Mouse (Mus musculus) G1E (cell line): Measurements from ENCODE around the gene Tac2. TPM values are rescaled to one million over a fixed set of nuclear protein-coding genes. Genes with fewer than 3 reads are reported as not detected.

Experiments
- ATAC-seq: 2 replicates; pipeline ENCODE4 v1.8.0; 2016; ENCODE audit warnings: mild to moderate bottlenecking; ENCODE audit not compliant: insufficient number of reproducible peaks, poor library complexity, low FRiP score, severe bottlenecking; ENCODE audit errors: extremely low read depth
- DNase-seq: peaks from one replicate; pipeline ENCODE4 v3.0.0; 2012; ENCODE audit warnings: low spot score
- H3K27me3 ChIP-seq: 2 replicates; pipeline ENCODE4 v1.6.1; 2012; ENCODE audit warnings: mild to moderate bottlenecking, low read length, inconsistent platforms; ENCODE audit not compliant: insufficient read depth
- H3K36me3 ChIP-seq: replicated peaks from 2 replicates; pipeline ENCODE3; 2012; ENCODE audit warnings: mild to moderate bottlenecking, inconsistent platforms
- H3K4me1 ChIP-seq: 2 replicates; pipeline ENCODE4 v1.6.1; 2012; ENCODE audit warnings: low read depth, low read length, inconsistent platforms, mixed read lengths; ENCODE audit not compliant: insufficient read depth
- H3K4me3 ChIP-seq: 2 replicates; pipeline ENCODE4 v1.5.1; 2012; ENCODE audit warnings: low read depth, mild to moderate bottlenecking, inconsistent platforms, low read length, moderate library complexity, mixed read lengths
- H3K9me3 ChIP-seq: replicated peaks from 2 replicates; pipeline ENCODE4 v1.6.1; 2012; ENCODE audit warnings: inconsistent platforms
- CTCF ChIP-seq: IDR thresholded peaks from 2 replicates; pipeline ENCODE4 v1.5.1; 2012; ENCODE audit warnings: low read depth, low read length, inconsistent platforms, mixed read lengths
- GATA1 ChIP-seq: IDR thresholded peaks from 2 replicates; pipeline ENCODE4 v1.6.1; 2012; ENCODE audit warnings: borderline replicate concordance, low read length, inconsistent platforms, mixed read lengths
- GATA2 ChIP-seq: IDR thresholded peaks from 2 replicates; pipeline ENCODE4 v1.6.1; 2012; ENCODE audit warnings: low read depth, low read length, inconsistent platforms, borderline replicate concordance
- POLR2AphosphoS5 ChIP-seq: IDR thresholded peaks from 2 replicates; pipeline ENCODE4 v1.6.1; 2012; ENCODE audit warnings: low read depth, low read length, inconsistent platforms; ENCODE audit not compliant: insufficient replicate concordance
- TAL1 ChIP-seq: conservative IDR thresholded peaks from 2 replicates; pipeline ENCODE4 v1.6.1; 2012; ENCODE audit warnings: low read depth, low read length, inconsistent platforms, mixed read lengths
- polyA plus RNA-seq: library from polyadenylated mRNA; stranded (reverse); fragments of >175 nt; gene quantifications from 2 replicates; pipeline ENCODE4 v1.2.3, GENCODE M21; 2012
- total RNA-seq, 2 experiments: library from RNA; stranded (forward) in 1 of 2; stranded (reverse) in 1 of 2; fragments of 200-1000 nt in 1 of 2; fragments of >200 nt in 1 of 2; fragmentation: Nextera tagmentation in 1 of 2; gene quantifications; 2 replicates each; pipeline ENCODE4 v1.2.3; 2014 to 2017

Gene Tac2
- total and polyA plus RNA-seq, 3 experiments: not detected

DNA sequence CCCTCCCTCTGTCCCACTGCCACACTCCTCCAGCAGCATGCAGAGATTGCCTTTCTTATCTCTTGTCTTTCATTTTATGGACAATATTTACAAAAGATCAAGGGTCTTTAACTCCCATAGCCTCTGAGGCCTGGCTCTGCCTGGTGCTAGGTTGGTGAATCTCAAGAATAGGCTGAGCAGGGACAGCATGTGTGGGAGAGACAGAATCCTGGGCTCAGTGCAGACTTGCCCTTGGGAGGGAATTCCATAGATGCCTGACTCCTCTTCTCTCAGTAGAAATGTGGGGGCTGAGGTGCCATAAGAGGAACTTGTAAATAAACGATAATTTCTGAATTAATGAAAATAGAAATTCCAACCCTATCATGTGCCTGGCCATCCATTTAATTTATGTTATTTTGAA, 42.3 kb downstream of the Tac2 start:
- ATAC-seq (no peak), DNase-seq (no peak)
- no peak for TF ChIP-seq POLR2AphosphoS5
- TF ChIP-seq TAL1: no peak
- TF ChIP-seq GATA1: no peak
- no peak for TF ChIP-seq CTCF
- no peak for TF ChIP-seq GATA2
- Histone ChIP-seq H3K36me3 (no peaks in the 10 kb centered on the region), H3K4me1 (no peaks in the 10 kb centered on the region), H3K27me3 (peaks cover 18% of the 10 kb centered on the region), H3K4me3 (no peak overlapping the region), H3K9me3 (no peaks in the 10 kb centered on the region)

GRCm38 (mm10) chr10:127776011-127776410, 51.7 kb downstream of the Tac2 start, which contains the start of gene Rdh9:
Gene Rdh9 (plus strand): TSS chr10:127776386.
- TF ChIP-seq POLR2AphosphoS5: no peak
- no peak for TF ChIP-seq CTCF
- no peak for TF ChIP-seq GATA1
- TF ChIP-seq TAL1: no peak
- TF ChIP-seq GATA2: no peak
- ATAC-seq (no peak), DNase-seq (no peak)
- Histone ChIP-seq H3K36me3 (no peaks in the 10 kb centered on the region), H3K4me3 (no peak within 1 kb of the TSS), H3K27me3 (peaks cover 8% of the 10 kb centered on the region), H3K9me3 (no peaks in the 10 kb centered on the region), H3K4me1 (no peaks in the 10 kb centered on the region)

Other genes with a start within 250 kb of the Tac2 start
- 1.2 TPM in 1 of 2 replicates, not detected in the other for gene Stac3, start 222.8 kb upstream of the Tac2 start, total RNA-seq (2014; fragmentation: Nextera tagmentation)
- 0.60 and 0.93 TPM in 2 replicates for gene Stac3, start 222.8 kb upstream of the Tac2 start, total RNA-seq (2017)
- 0.07 and 0.17 TPM in 2 replicates for gene Stac3, start 222.8 kb upstream of the Tac2 start, polyA plus RNA-seq
- gene Ndufa4l2, start 209.5 kb upstream of the Tac2 start, total RNA-seq (2014; fragmentation: Nextera tagmentation): 976 and 1,076 TPM in 2 replicates
- 238 and 262 TPM in 2 replicates for gene Ndufa4l2, start 209.5 kb upstream of the Tac2 start, total RNA-seq (2017)
- 1,245 and 1,719 TPM in 2 replicates for gene Ndufa4l2, start 209.5 kb upstream of the Tac2 start, polyA plus RNA-seq
- gene Shmt2, start 202.0 kb upstream of the Tac2 start, total RNA-seq (2014; fragmentation: Nextera tagmentation): 338 and 343 TPM in 2 replicates
- 238 and 271 TPM in 2 replicates for gene Shmt2, start 202.0 kb upstream of the Tac2 start, total RNA-seq (2017)
- gene Shmt2, start 202.0 kb upstream of the Tac2 start, polyA plus RNA-seq: 622 and 702 TPM in 2 replicates
- gene Nxph4, start 189.9 kb upstream of the Tac2 start, total RNA-seq (2014; fragmentation: Nextera tagmentation): not detected in 2 replicates
- gene Nxph4, start 189.9 kb upstream of the Tac2 start, total RNA-seq (2017): 0.06 and 0.11 TPM in 2 replicates
- 0.22 and 0.40 TPM in 2 replicates for gene Nxph4, start 189.9 kb upstream of the Tac2 start, polyA plus RNA-seq
- 0.30 TPM in 1 of 2 replicates, not detected in the other for gene Lrp1, start 103.3 kb upstream of the Tac2 start, total RNA-seq (2014; fragmentation: Nextera tagmentation)
- 0.06 and 0.27 TPM in 2 replicates for gene Lrp1, start 103.3 kb upstream of the Tac2 start, total RNA-seq (2017)
- 0.67 and 0.86 TPM in 2 replicates for gene Lrp1, start 103.3 kb upstream of the Tac2 start, polyA plus RNA-seq
- 44.0 and 55.0 TPM in 2 replicates for gene Stat6, start 81.5 kb upstream of the Tac2 start, total RNA-seq (2014; fragmentation: Nextera tagmentation)
- gene Stat6, start 81.5 kb upstream of the Tac2 start, total RNA-seq (2017): 84.0 and 90.5 TPM in 2 replicates
- 65.5 and 69.5 TPM in 2 replicates for gene Stat6, start 81.5 kb upstream of the Tac2 start, polyA plus RNA-seq
- gene Nemp1, start 57.6 kb upstream of the Tac2 start, total RNA-seq (2014; fragmentation: Nextera tagmentation): 41.9 and 57.6 TPM in 2 replicates
- 36.2 and 40.4 TPM in 2 replicates for gene Nemp1, start 57.6 kb upstream of the Tac2 start, total RNA-seq (2017)
- gene Nemp1, start 57.6 kb upstream of the Tac2 start, polyA plus RNA-seq: 5.5 and 5.6 TPM in 2 replicates
- 28.6 and 31.6 TPM in 2 replicates for gene Nab2, start 55.9 kb upstream of the Tac2 start, total RNA-seq (2014; fragmentation: Nextera tagmentation)
- gene Nab2, start 55.9 kb upstream of the Tac2 start, total RNA-seq (2017): 41.0 and 41.8 TPM in 2 replicates
- 92.3 and 106 TPM in 2 replicates for gene Nab2, start 55.9 kb upstream of the Tac2 start, polyA plus RNA-seq
- 0.23 and 3.1 TPM in 2 replicates for gene Myo1a, start 19.3 kb upstream of the Tac2 start, total RNA-seq (2014; fragmentation: Nextera tagmentation)
- gene Myo1a, start 19.3 kb upstream of the Tac2 start, total RNA-seq (2017): 0.16 and 0.23 TPM in 2 replicates
- gene Myo1a, start 19.3 kb upstream of the Tac2 start, polyA plus RNA-seq: 0.09 TPM in 1 of 2 replicates, not detected in the other
- 16.1 and 17.2 TPM in 2 replicates for gene Zbtb39, start 15.1 kb downstream of the Tac2 start, total RNA-seq (2014; fragmentation: Nextera tagmentation)
- 3.9 and 4.0 TPM in 2 replicates for gene Zbtb39, start 15.1 kb downstream of the Tac2 start, total RNA-seq (2017)
- 3.0 and 3.6 TPM in 2 replicates for gene Zbtb39, start 15.1 kb downstream of the Tac2 start, polyA plus RNA-seq
- not detected in 2 replicates for gene Gpr182, start 27.3 kb downstream of the Tac2 start, total RNA-seq (2014; fragmentation: Nextera tagmentation)
- 0.17 TPM in 1 of 2 replicates, not detected in the other for gene Gpr182, start 27.3 kb downstream of the Tac2 start, total RNA-seq (2017)
- not detected in 2 replicates for gene Gpr182, start 27.3 kb downstream of the Tac2 start, polyA plus RNA-seq
- 0.30 TPM in 1 of 2 replicates, not detected in the other for gene Rdh1, start 35.2 kb downstream of the Tac2 start, total RNA-seq (2014; fragmentation: Nextera tagmentation)
- 0.05 and 0.06 TPM in 2 replicates for gene Rdh1, start 35.2 kb downstream of the Tac2 start, total RNA-seq (2017)
- gene Rdh1, start 35.2 kb downstream of the Tac2 start, polyA plus RNA-seq: not detected in 2 replicates
- not detected in 2 replicates for gene Rdh16f1, start 35.3 kb downstream of the Tac2 start, total RNA-seq (2014; fragmentation: Nextera tagmentation)
- not detected in 2 replicates for gene Rdh16f1, start 35.3 kb downstream of the Tac2 start, total RNA-seq (2017)
- not detected in 2 replicates for gene Rdh16f1, start 35.3 kb downstream of the Tac2 start, polyA plus RNA-seq
- not detected in 2 replicates for gene Rdh9, start 51.9 kb downstream of the Tac2 start, total RNA-seq (2014; fragmentation: Nextera tagmentation)
- 0.16 and 0.29 TPM in 2 replicates for gene Rdh9, start 51.9 kb downstream of the Tac2 start, total RNA-seq (2017)
- not detected in 2 replicates for gene Rdh9, start 51.9 kb downstream of the Tac2 start, polyA plus RNA-seq
- not detected in 2 replicates for gene Rdh16, start 76.7 kb downstream of the Tac2 start, total RNA-seq (2014; fragmentation: Nextera tagmentation)
- gene Rdh16, start 76.7 kb downstream of the Tac2 start, total RNA-seq (2017): 0.06 and 0.16 TPM in 2 replicates
- gene Rdh16, start 76.7 kb downstream of the Tac2 start, polyA plus RNA-seq: not detected in 2 replicates
- not detected in 2 replicates for gene Rdh19, start 125.5 kb downstream of the Tac2 start, total RNA-seq (2014; fragmentation: Nextera tagmentation)
- gene Rdh19, start 125.5 kb downstream of the Tac2 start, total RNA-seq (2017): 0.11 TPM in 1 of 2 replicates, not detected in the other
- gene Rdh19, start 125.5 kb downstream of the Tac2 start, polyA plus RNA-seq: not detected in 2 replicates
- 0.97 TPM in 1 of 2 replicates, not detected in the other for gene Rdh16f2, start 142.0 kb downstream of the Tac2 start, total RNA-seq (2014; fragmentation: Nextera tagmentation)
- gene Rdh16f2, start 142.0 kb downstream of the Tac2 start, total RNA-seq (2017): 0.23 and 0.87 TPM in 2 replicates
- 0.07 TPM in 1 of 2 replicates, not detected in the other for gene Rdh16f2, start 142.0 kb downstream of the Tac2 start, polyA plus RNA-seq
- gene Rdh7, start 164.3 kb downstream of the Tac2 start, total RNA-seq (2014; fragmentation: Nextera tagmentation): not detected in 2 replicates
- gene Rdh7, start 164.3 kb downstream of the Tac2 start, total RNA-seq (2017): not detected in 2 replicates
- gene Rdh7, start 164.3 kb downstream of the Tac2 start, polyA plus RNA-seq: not detected in 2 replicates
- gene Sdr9c7, start 174.0 kb downstream of the Tac2 start, total RNA-seq (2014; fragmentation: Nextera tagmentation): not detected in 2 replicates
- gene Sdr9c7, start 174.0 kb downstream of the Tac2 start, total RNA-seq (2017): 0.05 TPM in 1 of 2 replicates, not detected in the other
- not detected in 2 replicates for gene Sdr9c7, start 174.0 kb downstream of the Tac2 start, polyA plus RNA-seq